Mouse (Mus musculus): ENCODE measurements at regions not wholly inside any gene's neighbourhood (a gene's known extent, or its start where the extent isn't known, plus 50 kb on each side); places are given as distances from the start of the nearest gene placed in this dataset.
A peak's percentile ranks its signal among the peaks of the same experiment; 100 is the strongest.

DNA sequence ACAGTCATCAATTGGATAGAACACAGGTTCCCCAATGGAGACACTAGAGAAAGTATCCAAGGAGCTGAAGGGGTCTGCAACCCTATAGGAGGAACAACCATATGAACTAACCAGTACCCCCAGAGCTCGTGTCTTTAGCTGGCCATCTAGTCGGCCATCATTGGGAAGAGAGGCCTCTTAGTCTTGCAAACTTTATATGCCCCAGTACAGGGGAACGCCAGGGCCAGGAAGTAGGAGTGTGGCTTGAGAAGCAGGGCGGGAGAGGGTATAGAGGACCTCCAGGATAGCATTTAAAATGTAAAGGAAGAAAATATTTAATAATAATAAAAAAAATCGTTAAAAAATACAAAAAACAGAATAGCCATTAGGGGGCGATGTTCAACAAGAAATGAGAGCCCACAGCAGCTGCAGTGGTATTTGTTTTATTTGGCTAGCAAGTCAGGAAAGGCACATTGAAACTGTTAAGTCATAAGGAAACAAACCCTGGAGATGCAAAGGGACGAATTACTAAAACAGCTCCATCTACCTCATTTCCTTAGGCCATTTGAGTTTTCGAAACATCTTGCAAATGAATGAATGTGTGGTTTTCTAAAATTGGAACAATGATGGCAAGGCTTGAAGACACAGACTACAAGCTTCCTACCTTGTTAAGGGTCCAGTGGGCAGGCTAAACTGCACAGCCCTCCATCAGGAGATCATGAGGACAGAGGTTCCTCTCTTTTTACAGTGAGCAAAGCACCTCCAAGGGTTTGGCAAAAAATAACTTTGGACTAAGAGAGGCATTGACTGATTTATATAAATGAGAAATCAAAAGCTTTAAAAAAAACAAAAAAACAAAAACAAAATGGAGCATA, 350.7 kb upstream of the Rasa1 start:
- no peak for DNase-seq (ENCODE audit: extremely low spot score in 1 of 2, low spot score in 1 of 2)

DNA sequence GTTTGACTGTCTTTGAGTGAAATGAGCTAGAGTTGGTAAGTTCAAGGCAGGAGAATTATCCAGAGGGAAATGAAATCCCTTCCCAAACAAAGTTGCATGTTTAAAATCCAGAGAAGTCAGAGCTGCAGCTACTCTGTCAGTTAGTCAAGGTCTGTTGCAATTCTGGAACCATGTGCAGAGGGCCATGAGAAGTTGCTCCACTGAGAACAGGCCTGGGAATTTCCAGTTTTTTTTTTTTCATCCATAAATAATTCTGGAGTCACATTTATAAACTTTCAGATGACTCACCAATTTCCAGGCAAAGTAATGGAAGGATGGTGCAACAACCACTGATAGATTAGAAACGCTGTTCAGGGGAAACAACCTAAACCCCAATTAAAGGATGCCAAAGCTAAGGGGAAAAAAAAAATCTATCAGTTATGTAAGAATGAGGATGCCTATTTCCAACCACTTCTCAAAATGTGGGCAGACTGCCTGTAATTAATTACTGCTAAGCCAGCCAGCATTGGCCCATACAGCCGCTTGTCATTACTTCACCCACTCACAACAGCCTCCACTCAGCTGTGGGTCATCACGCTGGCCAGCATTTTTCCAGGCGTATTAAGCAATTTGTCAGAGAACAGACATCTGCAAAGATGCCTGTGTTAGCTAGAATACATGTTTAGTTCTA, 340.7 kb upstream of the Rasa1 start:
- peak in 1 of 2 experiments; percentile 9 for DNase-seq (ENCODE audit: extremely low spot score in 1 of 2, low spot score in 1 of 2)
